Mouse (Mus musculus): ENCODE measurements at regions not wholly inside any gene's neighbourhood (a gene's known extent, or its start where the extent isn't known, plus 50 kb on each side); places are given as distances from the start of the nearest gene placed in this dataset.

- no peaks in the 10 kb centered on the region for H3K4me1 ChIP-seq (ENCODE audit: control insufficient read depth, insufficient read depth, low read length)
- no peaks in the 10 kb centered on the region for H3K9me3 ChIP-seq (replicated peaks; ENCODE audit: control insufficient read depth, low read length)
- H3K4me2 ChIP-seq = no peak overlapping the region
- no peak overlapping the region for H3K9ac ChIP-seq (ENCODE audit: low read depth, low read length)
- no peaks in the 10 kb centered on the region for H3K36me3 ChIP-seq (ENCODE audit: control insufficient read depth, insufficient read depth, low read length)
- no peak for ATAC-seq (replicated peaks; ENCODE audit: insufficient number of reproducible peaks, low FRiP score, low TSS enrichment)
- H3K27ac ChIP-seq (ENCODE audit: low read depth, low read length) = no peak overlapping the region
- H3K4me3 ChIP-seq (ENCODE audit: low read depth, low read length) = no peak overlapping the region
- no peaks in the 10 kb centered on the region for H3K27me3 ChIP-seq (ENCODE audit: control insufficient read depth, insufficient read depth, low read length)
- WGBS (ENCODE audit: insufficient replicate concordance) = 33% methylated on average over 4 of the region's 4 CpGs
These were observed 74.4 kb upstream of the Zdhhc17 start for GRCm38 (mm10) chr10:111084267-111084780.

GRCm38 (mm10) chr10:111083861-111084260 is 73.9 kb upstream of the Zdhhc17 start:
- Histone ChIP-seq H3K4me2 (no peak overlapping the region), H3K4me3 (ENCODE audit: low read depth, low read length) (no peak overlapping the region), H3K4me1 (ENCODE audit: control insufficient read depth, insufficient read depth, low read length) (no peaks in the 10 kb centered on the region), H3K9me3 (replicated peaks; ENCODE audit: control insufficient read depth, low read length) (no peaks in the 10 kb centered on the region), H3K9ac (ENCODE audit: low read depth, low read length) (no peak overlapping the region), H3K27me3 (ENCODE audit: control insufficient read depth, insufficient read depth, low read length) (no peaks in the 10 kb centered on the region), H3K36me3 (ENCODE audit: control insufficient read depth, insufficient read depth, low read length) (no peaks in the 10 kb centered on the region), H3K27ac (ENCODE audit: low read depth, low read length) (no peak overlapping the region)
- ATAC-seq (replicated peaks; ENCODE audit: insufficient number of reproducible peaks, low FRiP score, low TSS enrichment) = no peak
- 50% methylated on average over 2 of the region's 2 CpGs for WGBS (ENCODE audit: insufficient replicate concordance)

DNA sequence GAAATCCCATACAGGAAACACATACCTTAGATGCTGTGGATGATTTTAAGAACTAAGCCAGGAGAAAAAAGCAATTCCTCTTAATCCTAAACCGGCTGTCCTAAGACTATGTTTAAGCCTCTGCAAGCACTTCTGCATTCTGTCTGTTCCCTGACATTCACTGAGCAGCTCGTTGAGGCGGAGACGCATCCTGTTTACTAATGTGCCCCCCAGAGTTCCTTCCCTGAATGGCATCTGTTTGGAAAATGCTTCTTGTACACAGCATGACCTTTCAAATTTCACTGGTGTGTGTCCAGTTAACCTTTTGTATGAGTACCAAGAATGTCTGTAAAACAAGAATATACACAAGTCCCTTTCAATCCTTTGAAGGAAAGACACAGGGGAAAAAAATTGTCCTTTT is 73.4 kb upstream of the Zdhhc17 start:
- 27% methylated on average over 4 of the region's 4 CpGs for WGBS (ENCODE audit: insufficient replicate concordance)
- Histone ChIP-seq H3K27ac (ENCODE audit: low read depth, low read length) (no peak overlapping the region), H3K27me3 (ENCODE audit: control insufficient read depth, insufficient read depth, low read length) (no peaks in the 10 kb centered on the region), H3K36me3 (ENCODE audit: control insufficient read depth, insufficient read depth, low read length) (no peaks in the 10 kb centered on the region), H3K4me2 (no peak overlapping the region), H3K9me3 (replicated peaks; ENCODE audit: control insufficient read depth, low read length) (no peaks in the 10 kb centered on the region), H3K4me1 (ENCODE audit: control insufficient read depth, insufficient read depth, low read length) (no peaks in the 10 kb centered on the region), H3K4me3 (ENCODE audit: low read depth, low read length) (no peak overlapping the region), H3K9ac (ENCODE audit: low read depth, low read length) (no peak overlapping the region)
- no peak for ATAC-seq (replicated peaks; ENCODE audit: insufficient number of reproducible peaks, low FRiP score, low TSS enrichment)

- Histone ChIP-seq H3K9me3 (replicated peaks; ENCODE audit: control insufficient read depth, low read length) (no peaks in the 10 kb centered on the region), H3K27ac (ENCODE audit: low read depth, low read length) (no peak overlapping the region), H3K36me3 (ENCODE audit: control insufficient read depth, insufficient read depth, low read length) (no peaks in the 10 kb centered on the region), H3K4me2 (no peak overlapping the region), H3K9ac (ENCODE audit: low read depth, low read length) (no peak overlapping the region), H3K27me3 (ENCODE audit: control insufficient read depth, insufficient read depth, low read length) (no peaks in the 10 kb centered on the region), H3K4me1 (ENCODE audit: control insufficient read depth, insufficient read depth, low read length) (no peaks in the 10 kb centered on the region), H3K4me3 (ENCODE audit: low read depth, low read length) (no peak overlapping the region)
- WGBS (ENCODE audit: insufficient replicate concordance) = 80% methylated on average over 10 of the region's 10 CpGs
- ATAC-seq (replicated peaks; ENCODE audit: insufficient number of reproducible peaks, low FRiP score, low TSS enrichment) = no peak
These were observed 70.4 kb upstream of the Zdhhc17 start for GRCm38 (mm10) chr10:111080322-111080721.

GRCm38 (mm10) chr10:111079051-111079450 is 69.1 kb upstream of the Zdhhc17 start:
- Histone ChIP-seq H3K27ac (ENCODE audit: low read depth, low read length) (no peak overlapping the region), H3K36me3 (ENCODE audit: control insufficient read depth, insufficient read depth, low read length) (no peaks in the 10 kb centered on the region), H3K9ac (ENCODE audit: low read depth, low read length) (no peak overlapping the region), H3K9me3 (replicated peaks; ENCODE audit: control insufficient read depth, low read length) (no peaks in the 10 kb centered on the region), H3K27me3 (ENCODE audit: control insufficient read depth, insufficient read depth, low read length) (no peaks in the 10 kb centered on the region), H3K4me3 (ENCODE audit: low read depth, low read length) (no peak overlapping the region), H3K4me1 (ENCODE audit: control insufficient read depth, insufficient read depth, low read length) (0 out of 2 replicates have a peak, but pooled peaks cover 3% of the 10 kb centered on the region), H3K4me2 (no peak overlapping the region)
- no peak for ATAC-seq (replicated peaks; ENCODE audit: insufficient number of reproducible peaks, low FRiP score, low TSS enrichment)
- 74% methylated on average over 6 of the region's 6 CpGs for WGBS (ENCODE audit: insufficient replicate concordance)

DNA sequence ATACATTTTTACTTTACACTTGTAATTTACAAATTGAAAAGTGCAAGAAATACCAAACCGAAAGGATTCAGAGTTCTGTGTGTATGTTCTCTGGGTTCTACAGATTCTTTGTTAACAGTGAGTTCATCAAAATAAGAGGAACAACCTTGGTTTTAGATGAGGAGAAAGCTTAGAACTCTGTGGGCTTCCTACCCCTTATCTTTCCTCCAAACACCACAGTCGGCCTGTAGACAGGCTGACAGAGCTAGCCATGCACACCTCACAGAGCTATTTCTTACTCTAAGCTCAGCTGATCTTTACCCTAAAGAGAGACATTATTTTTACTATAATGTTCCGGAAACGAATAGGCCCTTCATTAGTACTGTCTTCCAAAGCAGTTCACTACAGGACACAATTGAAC is 67.7 kb upstream of the Zdhhc17 start:
- ATAC-seq (replicated peaks; ENCODE audit: insufficient number of reproducible peaks, low FRiP score, low TSS enrichment) = no peak
- H3K27me3 ChIP-seq (ENCODE audit: control insufficient read depth, insufficient read depth, low read length) = no peaks in the 10 kb centered on the region
- H3K9me3 ChIP-seq (replicated peaks; ENCODE audit: control insufficient read depth, low read length) = no peaks in the 10 kb centered on the region
- H3K27ac ChIP-seq (ENCODE audit: low read depth, low read length) = no peak overlapping the region
- H3K4me1 ChIP-seq (ENCODE audit: control insufficient read depth, insufficient read depth, low read length) = 0 out of 2 replicates have a peak, but pooled peaks cover 3% of the 10 kb centered on the region
- no peaks in the 10 kb centered on the region for H3K36me3 ChIP-seq (ENCODE audit: control insufficient read depth, insufficient read depth, low read length)
- 73% methylated on average over 4 of the region's 4 CpGs for WGBS (ENCODE audit: insufficient replicate concordance)
- no peak overlapping the region for H3K4me2 ChIP-seq
- H3K4me3 ChIP-seq (ENCODE audit: low read depth, low read length) = no peak overlapping the region
- H3K9ac ChIP-seq (ENCODE audit: low read depth, low read length) = no peak overlapping the region

GRCm38 (mm10) chr10:111073851-111074430 is 64.0 kb upstream of the Zdhhc17 start:
- Histone ChIP-seq H3K4me1 (ENCODE audit: control insufficient read depth, insufficient read depth, low read length) (0 out of 2 replicates have a peak, but pooled peaks cover 3% of the 10 kb centered on the region), H3K27me3 (ENCODE audit: control insufficient read depth, insufficient read depth, low read length) (no peaks in the 10 kb centered on the region), H3K36me3 (ENCODE audit: control insufficient read depth, insufficient read depth, low read length) (no peaks in the 10 kb centered on the region), H3K9me3 (replicated peaks; ENCODE audit: control insufficient read depth, low read length) (no peaks in the 10 kb centered on the region), H3K9ac (ENCODE audit: low read depth, low read length) (no peak overlapping the region), H3K4me2 (no peak overlapping the region), H3K27ac (ENCODE audit: low read depth, low read length) (no peak overlapping the region), H3K4me3 (ENCODE audit: low read depth, low read length) (no peak overlapping the region)
- WGBS (ENCODE audit: insufficient replicate concordance) = 54% methylated on average over 5 of the region's 5 CpGs
- ATAC-seq (replicated peaks; ENCODE audit: insufficient number of reproducible peaks, low FRiP score, low TSS enrichment) = no peak

DNA sequence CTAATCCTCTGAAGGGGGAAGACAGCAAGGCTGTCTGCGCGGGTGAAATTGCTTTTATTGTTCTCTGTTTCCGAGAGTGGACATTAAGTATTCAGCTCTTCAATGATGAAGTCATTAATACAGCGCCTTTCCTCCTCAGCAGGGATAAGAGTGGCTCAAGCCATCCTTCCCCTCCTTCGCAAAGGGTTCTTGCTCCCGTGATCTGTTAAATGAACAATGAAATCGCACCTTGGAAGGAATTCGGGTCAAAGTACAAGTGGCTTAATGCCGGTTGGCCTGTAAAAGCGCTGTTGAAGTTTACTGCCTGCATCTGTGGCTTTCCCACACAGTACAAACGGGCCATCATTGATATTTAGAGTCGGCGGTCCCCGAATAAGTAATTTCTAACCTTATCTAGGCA is 63.3 kb upstream of the Zdhhc17 start:
- Histone ChIP-seq H3K27me3 (ENCODE audit: control insufficient read depth, insufficient read depth, low read length) (no peaks in the 10 kb centered on the region), H3K27ac (ENCODE audit: low read depth, low read length) (no peak overlapping the region), H3K4me2 (no peak overlapping the region), H3K9me3 (replicated peaks; ENCODE audit: control insufficient read depth, low read length) (no peaks in the 10 kb centered on the region), H3K9ac (ENCODE audit: low read depth, low read length) (no peak overlapping the region), H3K36me3 (ENCODE audit: control insufficient read depth, insufficient read depth, low read length) (no peaks in the 10 kb centered on the region), H3K4me3 (ENCODE audit: low read depth, low read length) (no peak overlapping the region), H3K4me1 (ENCODE audit: control insufficient read depth, insufficient read depth, low read length) (0 out of 2 replicates have a peak, but pooled peaks cover 3% of the 10 kb centered on the region)
- ATAC-seq (replicated peaks; ENCODE audit: insufficient number of reproducible peaks, low FRiP score, low TSS enrichment) = no peak
- 41% methylated on average over 14 of the region's 14 CpGs for WGBS (ENCODE audit: insufficient replicate concordance)

- Histone ChIP-seq H3K9me3 (replicated peaks; ENCODE audit: control insufficient read depth, low read length) (no peaks in the 10 kb centered on the region), H3K27me3 (ENCODE audit: control insufficient read depth, insufficient read depth, low read length) (no peaks in the 10 kb centered on the region), H3K4me2 (no peak overlapping the region), H3K4me3 (ENCODE audit: low read depth, low read length) (no peak overlapping the region), H3K36me3 (ENCODE audit: control insufficient read depth, insufficient read depth, low read length) (no peaks in the 10 kb centered on the region), H3K27ac (ENCODE audit: low read depth, low read length) (no peak overlapping the region), H3K9ac (ENCODE audit: low read depth, low read length) (no peak overlapping the region), H3K4me1 (ENCODE audit: control insufficient read depth, insufficient read depth, low read length) (0 out of 2 replicates have a peak, but pooled peaks cover 3% of the 10 kb centered on the region)
- ATAC-seq (replicated peaks; ENCODE audit: insufficient number of reproducible peaks, low FRiP score, low TSS enrichment) = no peak
- 67% methylated on average over 2 of the region's 2 CpGs for WGBS (ENCODE audit: insufficient replicate concordance)
These were observed 62.6 kb upstream of the Zdhhc17 start for GRCm38 (mm10) chr10:111072554-111072909.

All from heart, embryonic 11.5 days (tissue).